Mouse (Mus musculus) lung, adult 18-20 months (tissue): ENCODE measurements around the gene Mgat5.

ENCODE experiments used
- DNase-seq, 2 experiments: peaks; one replicate each; pipeline ENCODE4 v3.0.0; 2022; ENCODE audit warnings: mixed read lengths in 2 of 2

The Mgat5 gene

GRCm38 (mm10) chr1:127346596-127347139, 141.9 kb downstream of the Mgat5 start:
- DNase-seq = no peak

- no peak for DNase-seq
Measured at GRCm38 (mm10) chr1:127347878-127348620, 143.2 kb downstream of the Mgat5 start.

- DNase-seq = no peak
Measured at GRCm38 (mm10) chr1:127348642-127349341, 144.0 kb downstream of the Mgat5 start.

- no peak for DNase-seq
Measured at GRCm38 (mm10) chr1:127351380-127352057, 146.7 kb downstream of the Mgat5 start.

- DNase-seq = peak in 1 of 2 experiments; percentile 12
Measured at GRCm38 (mm10) chr1:127352131-127352793, 147.4 kb downstream of the Mgat5 start.

GRCm38 (mm10) chr1:127353408-127353807, 148.6 kb downstream of the Mgat5 start:
- peak in 1 of 2 experiments; percentile 35 for DNase-seq

- DNase-seq = no peak
Measured at GRCm38 (mm10) chr1:127354152-127354551, 149.3 kb downstream of the Mgat5 start.

- no peak for DNase-seq
Measured at GRCm38 (mm10) chr1:127355034-127355433, 150.2 kb downstream of the Mgat5 start.

GRCm38 (mm10) chr1:127363638-127364037, 158.8 kb downstream of the Mgat5 start:
- DNase-seq = peak in 1 of 2 experiments; percentile 26

GRCm38 (mm10) chr1:127365706-127366105, 160.9 kb downstream of the Mgat5 start:
- peak; percentile 27 to 54 for DNase-seq

- DNase-seq = peak; percentile 11 to 45
Measured at GRCm38 (mm10) chr1:127366111-127366510, 161.3 kb downstream of the Mgat5 start.

- DNase-seq = no peak
Measured at GRCm38 (mm10) chr1:127368513-127368912, 163.7 kb downstream of the Mgat5 start.

- no peak for DNase-seq
Measured at GRCm38 (mm10) chr1:127369538-127369937, 164.7 kb downstream of the Mgat5 start.

GRCm38 (mm10) chr1:127372096-127372495, 167.3 kb downstream of the Mgat5 start:
- no peak for DNase-seq

- DNase-seq = no peak
Measured at GRCm38 (mm10) chr1:127373559-127373958, 168.7 kb downstream of the Mgat5 start.

GRCm38 (mm10) chr1:127374157-127374556, 169.3 kb downstream of the Mgat5 start:
- DNase-seq = no peak

- no peak for DNase-seq
Measured at GRCm38 (mm10) chr1:127380140-127380539, 175.3 kb downstream of the Mgat5 start.

- no peak for DNase-seq
Measured at GRCm38 (mm10) chr1:127380749-127381501, 176.1 kb downstream of the Mgat5 start.

- DNase-seq = no peak
Measured at GRCm38 (mm10) chr1:127383071-127383470, 178.3 kb downstream of the Mgat5 start.

GRCm38 (mm10) chr1:127387226-127387625, 182.4 kb downstream of the Mgat5 start:
- DNase-seq = no peak

GRCm38 (mm10) chr1:127387661-127388060, 182.8 kb downstream of the Mgat5 start:
- DNase-seq = no peak

- no peak for DNase-seq
Measured at GRCm38 (mm10) chr1:127394716-127395115, 189.9 kb downstream of the Mgat5 start.
